Mouse (Mus musculus): ENCODE data around the gene Enpp5. TPM values are rescaled to one million over a fixed set of nuclear protein-coding genes. Genes with fewer than 3 reads are reported as not detected.

Gene Enpp5
- 1.9 and 3.6 TPM in 2 replicates for polyA plus RNA-seq (2012; rRNA removed; ENCODE audit: low replicate concordance)

GRCm38 (mm10) chr17:44078631-44079350 lies at the start of gene Enpp5:
Enpp5 (plus strand) TSS chr17:44078813.

GRCm38 (mm10) chr17:44105287-44106138 lies 26.9 kb downstream of the Enpp5 start, which contains the start of gene Enpp4:
Enpp4 (minus strand) TSS chr17:44105809.

Other genes with a start within 250 kb of the Enpp5 start
- 0.49 and 0.60 TPM in 2 replicates for gene Enpp4, start 27.0 kb downstream of the Enpp5 start, polyA plus RNA-seq (2012; rRNA removed; ENCODE audit: low replicate concordance)
- gene Clic5, start 109.8 kb downstream of the Enpp5 start, polyA plus RNA-seq (2012; rRNA removed; ENCODE audit: low replicate concordance), result 6.7 and 10.8 TPM in 2 replicates

All from duodenum, adult 2 months (tissue).